Mouse (Mus musculus): ENCODE results near the gene Ampd3.

Gene Ampd3

GRCm38 (mm10) chr7:110769094-110769493, 1.1 kb downstream of the Ampd3 start:
- no peak for DNase-seq (ENCODE audit: low read depth, low spot score)

- no peak for DNase-seq (ENCODE audit: low read depth, low spot score)
Observed at GRCm38 (mm10) chr7:110770949-110771348, 2.9 kb downstream of the Ampd3 start.

GRCm38 (mm10) chr7:110772343-110772742, 4.3 kb downstream of the Ampd3 start:
- no peak for DNase-seq (ENCODE audit: low read depth, low spot score)

GRCm38 (mm10) chr7:110773204-110774002, 5.4 kb downstream of the Ampd3 start:
- DNase-seq (ENCODE audit: low read depth, low spot score), result no peak

- no peak for DNase-seq (ENCODE audit: low read depth, low spot score)
Observed at GRCm38 (mm10) chr7:110774077-110774476, 6.1 kb downstream of the Ampd3 start.

- DNase-seq (ENCODE audit: low read depth, low spot score), result no peak
Observed at GRCm38 (mm10) chr7:110774674-110775073, 6.7 kb downstream of the Ampd3 start.

- no peak for DNase-seq (ENCODE audit: low read depth, low spot score)
Observed at GRCm38 (mm10) chr7:110777146-110778001, 9.4 kb downstream of the Ampd3 start.

GRCm38 (mm10) chr7:110778933-110779332, 10.9 kb downstream of the Ampd3 start:
- no peak for DNase-seq (ENCODE audit: low read depth, low spot score)

GRCm38 (mm10) chr7:110779605-110780111, 11.7 kb downstream of the Ampd3 start:
- DNase-seq (ENCODE audit: low read depth, low spot score), result no peak

GRCm38 (mm10) chr7:110780520-110780919, 12.5 kb downstream of the Ampd3 start:
- DNase-seq (ENCODE audit: low read depth, low spot score), result no peak

- DNase-seq (ENCODE audit: low read depth, low spot score), result no peak
Observed at GRCm38 (mm10) chr7:110781231-110781711, 13.3 kb downstream of the Ampd3 start.

GRCm38 (mm10) chr7:110782135-110782534, 14.1 kb downstream of the Ampd3 start:
- DNase-seq (ENCODE audit: low read depth, low spot score), result no peak

GRCm38 (mm10) chr7:110782845-110783478, 15.0 kb downstream of the Ampd3 start:
- no peak for DNase-seq (ENCODE audit: low read depth, low spot score)

GRCm38 (mm10) chr7:110784965-110785364, 17.0 kb downstream of the Ampd3 start:
- no peak for DNase-seq (ENCODE audit: low read depth, low spot score)

- no peak for DNase-seq (ENCODE audit: low read depth, low spot score)
Observed at GRCm38 (mm10) chr7:110785741-110786146, 17.7 kb downstream of the Ampd3 start.

- DNase-seq (ENCODE audit: low read depth, low spot score), result no peak
Observed at GRCm38 (mm10) chr7:110787310-110787709, 19.3 kb downstream of the Ampd3 start.

GRCm38 (mm10) chr7:110790878-110791277, 22.9 kb downstream of the Ampd3 start:
- no peak for DNase-seq (ENCODE audit: low read depth, low spot score)

- no peak for DNase-seq (ENCODE audit: low read depth, low spot score)
Observed at GRCm38 (mm10) chr7:110792201-110792600, 24.2 kb downstream of the Ampd3 start.

- no peak for DNase-seq (ENCODE audit: low read depth, low spot score)
Observed at GRCm38 (mm10) chr7:110792834-110793233, 24.8 kb downstream of the Ampd3 start.

- DNase-seq (ENCODE audit: low read depth, low spot score), result no peak
Observed at GRCm38 (mm10) chr7:110794722-110795121, 26.7 kb downstream of the Ampd3 start.

GRCm38 (mm10) chr7:110796367-110797051, 28.5 kb downstream of the Ampd3 start:
- DNase-seq (ENCODE audit: low read depth, low spot score), result no peak

All from WW6 (cell line).